Mouse (Mus musculus) layer of hippocampus, adult 18-20 months (tissue): ENCODE measurements around the gene Coq4. TPM values are rescaled to one million over a fixed set of nuclear protein-coding genes. Genes with fewer than 3 reads are reported as not detected.

Experiments
- DNase-seq, 2 experiments: peaks; one replicate each; pipeline ENCODE4 v3.0.0; 2022; ENCODE audit warnings: low spot score in 2 of 2
- total RNA-seq, 2 experiments: library from RNA; stranded (reverse); gene quantifications; 2 replicates each; pipeline ENCODE4 v1.2.3; 2021

Gene Coq4
- total RNA-seq, 2 experiments from 2014 or later = 22.4 to 25.2 TPM

DNA sequence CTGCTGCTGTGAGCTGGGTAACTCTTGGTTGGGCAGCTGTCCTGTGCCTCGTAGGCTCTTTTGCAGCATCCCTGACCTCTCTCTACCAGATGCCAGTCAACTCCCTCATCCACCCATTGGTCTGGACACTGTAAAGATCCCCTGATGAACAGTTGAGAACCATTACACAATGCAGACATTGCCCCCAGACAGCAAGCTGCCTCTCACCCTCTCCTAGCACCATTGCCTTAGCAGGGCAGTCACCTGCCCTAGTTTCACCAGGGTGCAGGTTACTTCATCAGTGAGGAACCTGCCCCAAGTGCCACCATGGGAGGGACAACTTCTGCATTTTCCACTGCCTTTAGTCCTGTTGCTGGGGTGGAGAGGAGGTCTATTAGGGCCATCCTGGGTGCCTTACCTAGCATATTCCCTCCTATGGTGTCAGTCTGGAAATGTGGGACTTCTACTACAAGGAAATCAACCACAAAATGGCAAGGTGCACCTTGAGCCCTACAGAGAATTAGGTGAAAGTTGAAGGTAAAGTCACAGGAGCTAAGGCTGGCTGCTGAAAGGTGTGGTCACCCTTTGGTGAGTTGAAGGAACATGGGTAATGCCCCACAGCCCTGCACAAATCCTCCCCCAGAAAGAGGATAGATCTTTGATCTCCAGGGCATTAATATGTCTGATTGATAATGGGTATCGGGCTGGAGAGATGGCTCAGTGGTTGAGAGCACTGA is 5.6 kb downstream of the Coq4 start:
- DNase-seq = no peak

DNA sequence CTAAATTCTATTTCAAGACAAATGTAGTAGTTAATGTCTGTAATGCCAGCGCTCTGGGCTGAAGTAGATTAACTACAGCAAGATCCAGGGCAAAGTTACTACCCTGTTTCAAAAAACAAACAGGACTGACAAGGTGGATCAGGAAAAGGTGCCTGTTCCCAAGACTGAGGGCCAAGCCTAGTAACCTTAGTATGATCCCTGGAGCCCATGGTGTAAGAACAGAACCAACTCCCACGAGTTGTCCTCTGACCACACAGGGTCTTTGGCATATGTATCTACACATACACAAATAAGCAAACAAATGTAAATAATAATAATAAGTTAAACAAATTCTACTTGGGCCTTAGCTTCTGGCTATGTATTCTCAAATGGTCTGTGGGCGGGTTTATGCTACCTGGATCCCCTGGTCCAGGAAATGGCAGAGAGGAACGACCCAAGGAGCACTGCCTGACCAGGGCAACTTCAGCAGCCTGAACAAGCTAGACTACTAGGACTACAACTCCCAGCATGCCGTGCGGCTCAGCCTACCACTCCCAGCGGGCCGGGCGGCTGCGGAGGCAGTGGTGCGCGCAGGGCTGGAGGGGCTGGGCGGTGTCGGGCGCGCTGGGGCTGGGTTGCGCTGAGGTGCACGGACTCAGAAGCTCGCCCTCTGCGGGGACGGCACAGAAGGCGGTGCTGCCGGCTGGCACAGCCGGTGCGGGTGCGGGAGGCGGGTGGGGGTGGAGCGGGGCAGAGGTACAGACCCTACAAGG is 15.0 kb downstream of the Coq4 start, which contains the start of gene Slc27a4:
Gene Slc27a4 (plus strand): TSS at position 560 of the 752 bp plus-strand sequence.
- DNase-seq = peak; percentile 95 to 97

DNA sequence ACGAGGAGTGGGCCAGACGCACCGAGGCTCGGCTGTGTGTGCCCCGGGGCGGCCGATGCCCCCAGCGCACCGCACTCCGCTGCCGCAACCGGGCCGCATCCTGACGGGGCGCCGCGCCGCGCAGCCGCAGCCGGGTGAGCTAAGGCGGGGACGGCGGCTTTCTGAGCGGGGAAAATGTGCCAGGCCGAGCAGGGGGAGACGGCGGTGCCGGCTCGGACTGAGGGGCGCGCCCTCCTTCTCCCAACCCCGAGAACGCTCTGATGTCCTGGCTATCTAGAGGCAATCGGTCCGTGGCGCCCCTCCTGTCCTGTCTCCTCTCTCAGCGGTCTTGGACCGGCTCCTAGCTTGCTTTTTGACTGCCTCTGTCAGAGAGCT is 15.5 kb downstream of the Coq4 start:
- no peak for DNase-seq

DNA sequence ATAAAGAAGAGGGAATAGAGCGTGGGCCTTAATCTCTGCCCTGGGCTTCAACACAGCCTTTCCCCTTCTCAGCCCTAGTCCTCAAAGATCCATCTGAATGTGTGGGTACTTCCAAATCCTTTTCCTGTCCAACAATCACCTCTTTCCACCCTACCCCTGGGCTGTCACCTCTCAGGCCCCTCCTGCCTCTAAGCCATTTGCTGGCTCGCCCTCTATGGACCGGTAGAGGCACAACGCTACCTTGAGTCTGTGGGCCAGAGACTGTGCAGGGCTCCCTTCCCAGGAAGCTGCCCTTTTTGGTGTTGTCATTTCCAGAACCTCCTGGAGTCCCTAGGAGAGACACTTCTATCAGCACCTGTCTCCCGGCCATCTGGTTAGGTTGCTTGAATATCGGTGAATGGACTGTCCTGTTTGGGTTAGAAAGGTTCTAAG is 16.1 kb downstream of the Coq4 start:
- no peak for DNase-seq

DNA sequence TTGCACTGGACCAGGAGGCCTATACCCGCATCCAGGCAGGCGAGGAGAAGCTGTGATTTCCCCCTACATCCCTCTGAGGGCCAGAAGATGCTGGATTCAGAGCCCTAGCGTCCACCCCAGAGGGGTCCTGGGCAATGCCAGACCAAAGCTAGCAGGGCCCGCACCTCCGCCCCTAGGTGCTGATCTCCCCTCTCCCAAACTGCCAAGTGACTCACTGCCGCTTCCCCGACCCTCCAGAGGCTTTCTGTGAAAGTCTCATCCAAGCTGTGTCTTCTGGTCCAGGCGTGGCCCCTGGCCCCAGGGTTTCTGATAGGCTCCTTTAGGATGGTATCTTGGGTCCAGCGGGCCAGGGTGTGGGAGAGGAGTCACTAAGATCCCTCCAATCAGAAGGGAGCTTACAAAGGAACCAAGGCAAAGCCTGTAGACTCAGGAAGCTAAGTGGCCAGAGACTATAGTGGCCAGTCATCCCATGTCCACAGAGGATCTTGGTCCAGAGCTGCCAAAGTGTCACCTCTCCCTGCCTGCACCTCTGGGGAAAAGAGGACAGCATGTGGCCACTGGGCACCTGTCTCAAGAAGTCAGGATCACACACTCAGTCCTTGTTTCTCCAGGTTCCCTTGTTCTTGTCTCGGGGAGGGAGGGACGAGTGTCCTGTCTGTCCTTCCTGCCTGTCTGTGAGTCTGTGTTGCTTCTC is 28.5 kb downstream of the Coq4 start:
- DNase-seq = no peak

DNA sequence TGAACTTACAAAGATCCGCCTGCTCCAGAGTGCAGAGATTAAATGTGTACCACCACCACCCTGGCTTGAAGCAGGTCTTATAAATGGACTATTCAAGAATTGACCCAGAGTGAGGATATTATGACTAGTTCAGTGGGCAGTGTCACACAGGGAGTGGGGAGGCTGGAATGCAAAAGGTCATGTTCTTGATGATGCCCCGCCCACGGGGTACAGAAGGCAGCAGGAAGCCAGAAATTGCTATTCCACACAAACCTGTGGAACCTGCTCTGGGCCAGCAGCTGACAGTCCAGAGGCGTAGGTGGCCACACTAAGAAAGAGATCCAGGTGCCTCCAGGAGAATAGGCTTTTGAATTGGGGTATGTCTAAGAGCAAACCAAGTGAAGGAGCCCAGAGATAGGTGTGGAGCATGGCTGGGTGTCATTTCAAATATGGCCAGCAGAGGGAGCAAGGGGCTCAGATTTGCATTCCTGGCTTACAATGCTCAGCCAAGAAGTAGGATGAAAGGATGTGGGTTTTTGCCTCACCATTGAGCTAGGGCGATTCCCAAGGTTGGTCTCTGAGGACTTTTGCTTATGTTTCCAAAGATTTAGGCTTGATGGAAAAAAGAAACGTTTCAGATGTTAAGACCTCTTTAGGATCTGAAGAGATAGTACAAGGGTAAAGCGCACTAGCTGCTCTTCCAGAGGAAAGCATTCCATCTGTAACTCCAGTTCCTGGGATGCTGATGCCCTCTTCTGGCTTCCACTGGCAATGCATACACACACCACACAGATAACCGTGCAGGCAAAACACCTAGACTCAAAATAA is 30.3 kb downstream of the Coq4 start:
- DNase-seq = peak; percentile 78 to 95

DNA sequence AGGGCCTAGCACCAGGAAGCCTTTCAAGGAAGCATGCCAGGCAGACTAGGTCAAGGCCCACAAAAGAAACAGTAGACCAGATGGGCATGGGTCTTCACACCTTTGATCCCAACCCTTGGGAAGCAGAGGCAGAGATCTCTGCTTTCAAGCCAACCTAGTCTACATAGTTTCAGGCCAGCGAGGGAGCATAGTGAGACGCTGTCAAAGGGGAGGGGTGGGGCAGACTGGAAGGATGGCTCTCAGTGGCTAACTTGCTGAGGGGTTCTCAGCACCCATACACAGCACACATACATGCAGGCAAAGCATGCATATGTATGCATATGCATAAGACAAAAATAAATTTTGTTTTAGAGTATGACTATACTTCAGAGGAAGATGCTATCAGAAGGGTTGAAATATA is 32.1 kb downstream of the Coq4 start:
- no peak for DNase-seq

DNA sequence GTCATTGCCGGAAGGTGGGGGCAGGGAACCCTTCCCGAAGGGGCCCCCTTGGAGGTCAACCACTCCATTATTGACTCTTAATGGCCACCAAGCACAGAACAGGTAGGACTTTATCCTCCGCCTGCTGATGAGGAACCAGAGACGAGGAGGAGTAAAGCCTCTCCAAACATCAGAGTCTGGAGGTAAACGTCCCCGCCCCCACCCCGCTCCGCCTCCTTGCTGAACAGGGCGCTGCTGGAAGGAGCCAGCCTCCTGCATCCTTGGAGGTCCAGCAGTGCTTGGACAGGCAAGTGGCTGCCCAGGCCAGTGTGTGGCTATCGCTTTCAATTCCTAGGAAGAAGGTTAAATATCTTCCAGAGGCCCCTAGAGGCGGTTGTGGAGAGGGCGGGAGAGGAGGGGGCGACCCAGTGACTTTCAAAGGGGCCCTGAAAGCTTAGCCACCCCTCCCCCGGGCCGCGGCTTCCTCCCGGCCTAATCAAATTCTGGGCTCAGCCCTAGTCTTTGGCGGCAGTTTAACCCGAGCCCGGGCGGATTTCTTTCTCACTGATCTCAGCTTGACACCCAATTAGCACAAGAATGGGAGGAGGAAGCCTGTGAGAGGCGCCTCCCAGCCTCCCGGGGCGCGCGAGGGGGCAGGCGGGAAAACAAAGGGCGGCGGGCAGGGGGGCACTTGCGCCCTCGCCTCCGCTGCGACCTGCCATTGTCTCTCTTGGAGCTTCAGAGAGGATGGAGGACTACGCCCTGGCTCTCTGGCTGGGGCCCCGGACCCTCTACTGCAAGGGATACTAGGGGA is 32.9 kb downstream of the Coq4 start, which contains the start of gene Urm1:
Gene Urm1 (plus strand): TSS at position 51 of the 793 bp plus-strand sequence.
- DNase-seq = peak; percentile 40 to 66

DNA sequence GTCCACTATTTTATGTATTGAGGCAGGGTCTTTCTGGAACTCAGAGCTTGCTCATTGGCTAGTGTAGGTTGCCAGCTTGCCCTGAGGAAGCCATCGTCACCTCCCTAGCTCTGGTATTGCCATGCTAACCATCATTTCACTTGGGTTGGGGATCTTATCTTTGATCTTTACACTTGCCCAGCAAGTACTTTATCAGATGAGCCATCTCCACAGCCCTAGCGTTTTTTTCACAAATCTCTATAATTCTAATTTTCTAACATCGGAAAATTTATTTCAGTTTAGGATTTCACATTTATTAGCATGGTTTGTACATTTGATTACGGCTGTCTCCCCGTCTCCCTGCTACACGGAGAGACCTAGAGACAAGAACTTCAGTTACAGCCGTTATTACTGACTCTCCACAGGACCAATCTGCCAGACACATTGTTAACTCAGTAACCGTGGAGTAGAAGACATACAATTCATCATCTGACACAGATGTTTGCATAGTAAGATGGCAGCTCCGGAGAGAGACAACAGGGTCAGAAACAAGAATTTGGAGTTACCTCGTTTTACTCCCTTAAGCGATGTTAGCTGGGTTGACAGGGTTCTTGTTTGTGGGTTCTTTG is 39.1 kb downstream of the Coq4 start:
- DNase-seq = no peak

DNA sequence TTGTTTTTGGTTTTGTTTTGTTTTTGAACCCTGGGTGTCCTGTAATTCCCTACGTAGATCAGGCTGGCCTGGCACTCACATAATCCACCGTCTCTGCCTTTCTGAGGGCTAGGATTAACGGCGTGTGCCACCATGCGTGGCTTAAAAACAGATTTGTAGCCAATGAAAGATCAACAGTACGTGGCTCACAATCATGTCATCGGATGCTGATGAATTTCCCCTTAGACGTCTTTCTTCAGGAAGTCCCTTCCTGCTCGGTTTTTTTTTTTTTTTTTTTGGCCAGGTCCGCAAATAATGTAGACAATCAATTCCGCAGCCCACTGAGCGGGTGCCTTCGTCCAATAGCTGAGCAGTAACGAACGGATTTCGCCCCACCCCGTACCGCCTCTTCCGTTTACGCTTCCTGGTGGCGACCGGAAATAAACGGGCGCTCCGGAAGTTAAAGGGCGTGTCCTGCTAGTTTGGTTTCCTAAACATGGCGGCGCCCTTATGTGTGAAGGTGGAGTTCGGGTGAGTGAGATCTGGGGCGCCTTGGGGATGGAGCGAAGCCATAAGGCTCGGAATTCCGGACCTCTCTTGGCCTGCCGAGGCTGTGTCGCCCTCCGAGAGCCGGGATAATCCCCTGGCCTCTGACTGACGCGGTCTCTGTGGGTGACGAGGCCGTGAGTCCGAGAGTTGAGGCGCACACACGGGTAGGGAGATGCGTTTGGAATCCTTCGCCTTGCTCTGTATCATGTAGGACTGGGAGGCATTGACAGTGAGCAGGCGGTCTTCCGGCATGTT is 39.8 kb downstream of the Coq4 start:
- peak; percentile 95 to 97 for DNase-seq

DNA sequence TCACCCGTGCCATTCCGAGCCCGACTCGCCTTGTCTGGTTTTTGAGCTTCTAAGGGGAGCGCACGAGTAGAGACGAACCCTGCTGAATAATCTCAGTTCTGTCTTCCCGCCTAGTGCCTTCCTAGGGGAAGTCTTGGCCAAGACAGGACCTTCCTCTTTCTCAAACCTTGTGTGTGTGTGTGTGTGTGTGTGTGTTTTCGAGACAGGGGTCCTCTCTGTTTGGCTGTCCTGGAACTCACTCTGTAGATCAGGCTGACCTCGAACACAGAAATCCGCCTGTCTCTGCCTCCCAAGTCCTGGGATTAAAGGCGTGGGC is 40.4 kb downstream of the Coq4 start:
- DNase-seq = no peak

DNA sequence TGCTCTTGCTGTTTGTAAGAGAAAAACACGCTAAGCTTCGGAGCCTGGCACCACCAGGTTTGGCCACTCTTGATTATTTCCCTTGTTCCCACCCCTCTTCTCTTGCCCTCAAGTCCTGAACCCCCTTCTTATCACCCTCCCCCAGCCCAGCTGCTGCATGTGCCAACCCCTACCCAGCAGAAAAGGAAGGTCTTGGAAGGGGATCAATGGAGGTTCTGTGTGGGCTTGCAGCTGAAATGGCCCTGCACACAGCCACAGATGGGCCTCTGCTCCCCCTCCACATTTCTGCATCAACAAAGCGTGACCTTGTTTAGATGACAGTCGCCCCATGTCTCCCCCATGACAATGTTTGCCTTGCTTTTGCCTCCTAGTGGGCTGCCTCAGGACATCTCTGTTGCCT is 43.8 kb downstream of the Coq4 start:
- peak; percentile 27 to 56 for DNase-seq

DNA sequence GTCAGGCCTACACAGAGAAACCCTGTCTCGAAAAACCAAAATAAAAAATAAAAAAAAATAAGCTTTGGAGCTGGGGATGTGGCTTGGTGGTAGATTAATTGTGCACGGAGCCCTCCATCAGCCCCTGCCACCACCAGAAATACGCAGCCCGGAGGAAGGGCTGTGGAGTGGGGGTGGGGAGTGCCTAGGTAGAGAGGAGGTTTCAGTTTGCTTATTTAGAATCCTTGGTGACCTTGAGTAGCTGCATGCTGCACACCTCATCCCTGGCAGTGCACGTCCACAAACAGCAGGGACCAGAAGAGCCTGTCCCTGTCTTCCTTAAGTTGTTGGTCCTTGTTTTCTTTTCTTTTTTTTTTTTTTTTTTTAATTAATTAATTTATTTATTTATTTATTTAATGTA is 46.5 kb downstream of the Coq4 start:
- no peak for DNase-seq

DNA sequence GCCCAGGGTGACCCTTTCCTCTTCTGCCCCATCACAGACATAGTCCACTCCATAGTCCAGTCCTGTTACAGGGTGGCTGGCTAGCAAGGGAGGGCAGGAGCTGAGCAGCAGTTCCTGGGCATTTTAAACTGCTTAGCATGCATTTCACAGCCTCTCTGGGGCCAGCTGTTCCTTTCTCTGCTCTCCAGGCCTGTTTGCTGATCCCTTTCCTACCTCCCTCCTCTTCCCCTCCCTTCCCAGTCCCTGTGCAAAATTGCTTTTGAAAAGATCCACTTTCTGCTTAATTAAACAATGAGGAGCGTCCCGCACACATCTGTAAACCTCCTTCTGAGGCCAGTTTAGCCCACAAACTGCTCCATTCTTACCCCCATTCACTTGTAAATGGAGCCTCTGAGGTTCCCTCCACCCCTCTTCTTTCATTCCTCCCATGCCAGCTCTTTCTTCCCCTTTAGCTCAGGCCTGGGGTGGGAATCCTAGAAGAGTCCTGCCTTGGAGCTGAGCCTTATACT is 48.2 kb downstream of the Coq4 start:
- no peak for DNase-seq

DNA sequence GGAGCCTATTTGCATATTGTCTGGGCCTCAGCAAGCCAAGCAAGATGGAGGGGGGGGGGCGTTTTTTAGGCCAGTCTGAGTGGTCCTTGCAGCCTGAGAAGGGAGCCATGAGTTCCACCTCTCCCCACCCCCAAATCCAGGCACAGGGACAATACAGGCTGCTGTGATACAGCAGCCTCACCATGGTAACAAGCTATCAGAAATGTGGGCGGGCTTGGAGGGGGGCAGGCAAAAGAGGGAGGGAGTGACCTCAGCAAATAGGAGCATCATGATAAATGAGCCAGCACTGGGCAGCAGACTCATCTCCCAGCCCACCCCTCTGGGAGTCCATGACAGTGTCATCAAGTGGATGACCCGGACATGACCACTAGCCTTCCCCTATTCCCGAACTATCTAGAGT is 52.2 kb downstream of the Coq4 start:
- no peak for DNase-seq

DNA sequence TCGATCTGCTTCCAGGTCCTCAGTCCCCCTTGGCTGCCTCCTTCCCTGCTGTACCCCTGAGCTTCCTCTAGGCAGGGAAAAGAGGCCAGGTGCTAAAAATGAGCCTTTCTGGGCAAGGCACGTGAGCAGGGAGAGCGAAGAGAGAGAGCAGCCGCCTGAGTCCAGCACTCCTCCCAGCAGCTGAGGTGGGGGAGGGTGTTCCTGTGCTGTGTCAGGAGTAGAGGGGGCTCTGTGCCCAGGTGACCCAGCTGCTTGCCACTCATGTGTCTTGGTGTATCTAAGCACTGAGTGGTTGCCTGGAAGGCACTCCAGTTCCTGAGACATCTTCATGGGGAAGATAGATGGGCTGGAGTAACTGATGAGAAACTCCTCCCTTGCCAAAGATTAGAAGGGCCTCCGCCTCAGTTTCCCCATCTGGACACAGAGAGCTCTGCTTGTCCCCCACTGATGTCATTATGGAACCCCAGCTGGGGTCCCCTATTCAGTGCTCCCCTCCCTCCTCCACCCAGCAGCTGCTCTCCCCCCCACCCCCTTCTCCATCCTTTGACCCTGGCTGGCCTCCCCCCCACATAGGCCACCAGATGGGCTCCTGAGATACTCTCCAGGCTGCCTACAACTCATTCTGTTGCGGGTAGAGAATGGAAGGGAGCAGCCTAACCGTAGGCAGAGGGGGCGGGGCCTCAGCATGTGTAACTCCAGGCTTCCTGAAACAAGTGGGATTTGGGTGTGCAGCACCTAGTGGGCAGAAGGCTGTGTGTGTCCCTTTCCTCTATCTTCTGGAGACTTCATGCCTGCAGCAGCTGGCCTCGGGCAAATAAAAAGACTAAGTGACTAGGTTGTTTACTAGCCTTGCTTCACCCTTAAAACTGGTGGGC is 56.2 kb downstream of the Coq4 start:
- peak; percentile 25 to 72 for DNase-seq

DNA sequence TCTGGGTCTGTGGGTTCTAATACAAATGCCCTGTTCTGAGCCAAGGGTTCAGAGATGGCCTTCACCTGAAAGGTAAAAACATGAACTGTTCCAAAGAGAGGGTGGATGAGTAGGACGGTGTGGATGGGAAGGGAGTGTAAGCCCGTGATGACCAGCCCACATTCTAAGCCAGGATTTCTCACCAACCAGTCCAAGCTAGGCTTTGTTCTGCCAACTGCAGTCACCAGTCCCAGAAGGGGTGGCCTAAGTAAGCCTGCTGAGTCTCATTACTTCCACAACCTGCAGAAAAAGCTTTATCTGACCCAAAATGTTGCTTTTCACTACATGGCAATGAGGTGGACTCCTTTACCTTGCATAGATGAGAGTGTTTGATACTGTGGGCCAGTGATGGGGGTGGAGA is 56.8 kb downstream of the Coq4 start:
- DNase-seq = no peak

DNA sequence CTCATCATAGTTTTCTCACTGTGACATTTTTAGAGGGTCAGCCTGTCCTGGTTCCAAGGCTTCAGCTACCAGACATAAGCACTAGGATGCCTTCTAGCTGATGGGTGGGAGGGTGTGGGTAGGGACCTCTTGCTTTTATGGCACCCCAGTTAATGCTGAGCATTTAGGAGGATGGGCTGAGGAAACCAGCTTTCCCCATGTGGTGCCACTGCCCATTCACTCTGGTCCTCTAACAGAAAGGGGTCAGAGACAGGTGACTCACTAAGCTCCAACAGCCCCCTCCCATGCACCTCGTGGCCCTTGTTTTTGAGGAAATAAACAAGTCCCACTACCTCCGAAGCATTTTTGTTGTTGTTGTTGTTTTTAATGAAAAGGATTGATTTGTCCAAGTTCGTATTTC is 57.4 kb downstream of the Coq4 start:
- DNase-seq = no peak
